Mouse (Mus musculus) midbrain, embryonic 14.5 days (tissue): ENCODE data around the gene Morc4. TPM values are rescaled to one million over a fixed set of nuclear protein-coding genes. Genes with fewer than 3 reads are reported as not detected.

ENCODE experiments used
- ATAC-seq: fragments of 200-750 bp; cut with Nextera tagmentation; 2 replicates; pipeline ENCODE4 v1.8.0; 2017; ENCODE audit warnings: moderate number of reproducible peaks, moderate library complexity; ENCODE audit not compliant: low FRiP score, low TSS enrichment
- DNase-seq: peaks from one replicate; pipeline ENCODE4 v3.0.0-alpha.2; 2015
- H3K27ac ChIP-seq: fragments of 300-500 bp; sonication (generic); replicated peaks from 2 replicates; pipeline ENCODE4 v1.5.1; 2014; ENCODE audit warnings: mild to moderate bottlenecking, low read depth, low read length, moderate library complexity
- H3K27me3 ChIP-seq: fragments of 300-500 bp; sonication (generic); 2 replicates; pipeline ENCODE4 v1.6.1; 2014; ENCODE audit warnings: low read length, control low read depth, mixed read lengths; ENCODE audit not compliant: control insufficient read depth, insufficient read depth
- H3K36me3 ChIP-seq: fragments of 300-500 bp; sonication (generic); 2 replicates; pipeline ENCODE4 v1.6.1; 2014; ENCODE audit warnings: low read length, control low read depth; ENCODE audit not compliant: control insufficient read depth, insufficient read depth
- H3K4me1 ChIP-seq: fragments of 300-500 bp; sonication (generic); 2 replicates; pipeline ENCODE4 v1.6.1; 2014; ENCODE audit warnings: mild to moderate bottlenecking, antibody characterized with exemption, low read length, control low read depth; ENCODE audit not compliant: control insufficient read depth, insufficient read depth
- H3K4me2 ChIP-seq: fragments of 300-500 bp; sonication (generic); 2 replicates; pipeline ENCODE4 v1.6.1; 2014; ENCODE audit warnings: mild to moderate bottlenecking, low read length, moderate library complexity
- H3K4me3 ChIP-seq: fragments of 300-500 bp; sonication (generic); replicated peaks from 2 replicates; pipeline ENCODE4 v1.5.1; 2014; ENCODE audit warnings: low read depth, low read length
- H3K9ac ChIP-seq: fragments of 300-500 bp; sonication (generic); replicated peaks from 2 replicates; pipeline ENCODE4 v1.6.1; 2014; ENCODE audit warnings: mild to moderate bottlenecking, low read length, moderate library complexity
- H3K9me3 ChIP-seq: fragments of 300-500 bp; sonication (generic); 2 replicates; pipeline ENCODE4 v1.6.1; 2016; ENCODE audit warnings: low read length, control low read depth, mixed read lengths; ENCODE audit not compliant: control insufficient read depth
- WGBS: fragments of 180-500 bp; shearing (Covaris S2); extraction: QIAGEN DNeasy Blood & Tissue Kit; methylation state at CpG from one replicate; pipeline ENCODE4 v1.1.7; 2014; 5-methylcytosine and 5-hydroxymethylcytosine counted together
- polyA plus RNA-seq: library from polyadenylated mRNA; unstranded; fragments of >200 nt; fragmentation: Nextera tagmentation; extraction: Ambion mirVana; gene quantifications from 2 replicates; pipeline ENCODE4 v1.2.1, GENCODE M21; 2014

Gene Morc4
- polyA plus RNA-seq, result 3.2 and 4.2 TPM in 2 replicates

- Histone ChIP-seq H3K27ac (peak within 1 kb of the TSS; percentile 55; the same call in 1 of the 2 replicates), H3K4me3 (peak within 1 kb of the TSS; percentile 57), H3K9ac (peak within 1 kb of the TSS; percentile 59), H3K9me3 (no peaks in the 10 kb centered on the region), H3K36me3 (no peaks in the 10 kb centered on the region), H3K4me1 (no peaks in the 10 kb centered on the region), H3K4me2 (peak within 1 kb of the TSS; percentile 58), H3K27me3 (no peaks in the 10 kb centered on the region)
- ATAC-seq (peak; percentile 90), DNase-seq (peak; percentile 82)
- 22% methylated on average over 78 of the region's 87 CpGs for WGBS
Observed at GRCm38 (mm10) chrX:139870938-139871791, at the start of gene Morc4. Morc4 (minus strand) TSS chrX:139871677.

- Histone ChIP-seq H3K27ac (no peak overlapping the region), H3K9me3 (no peaks in the 10 kb centered on the region), H3K9ac (no peak overlapping the region), H3K4me3 (no peak overlapping the region), H3K4me2 (no peak overlapping the region), H3K36me3 (no peaks in the 10 kb centered on the region), H3K27me3 (no peaks in the 10 kb centered on the region), H3K4me1 (no peaks in the 10 kb centered on the region)
- WGBS, result 75% methylated on average over 4 of the region's 4 CpGs
- DNase-seq (no peak), ATAC-seq (no peak)
Observed at GRCm38 (mm10) chrX:139920572-139920971, 49.1 kb upstream of the Morc4 start.

GRCm38 (mm10) chrX:139891387-139891786 is 19.9 kb upstream of the Morc4 start:
- ATAC-seq, result no peak
- no peaks in the 10 kb centered on the region for H3K4me1 ChIP-seq
- WGBS, result 62% methylated on average over 1 of the region's 1 CpGs

GRCm38 (mm10) chrX:139883221-139883620 is 11.7 kb upstream of the Morc4 start:
- no peaks in the 10 kb centered on the region for H3K27me3 ChIP-seq
- no peaks in the 10 kb centered on the region for H3K4me1 ChIP-seq
- H3K9me3 ChIP-seq, result no peaks in the 10 kb centered on the region
- ATAC-seq (no peak), DNase-seq (no peak)
- no peak overlapping the region for H3K4me2 ChIP-seq
- no peaks in the 10 kb centered on the region for H3K36me3 ChIP-seq
- no peak overlapping the region for H3K27ac ChIP-seq
- H3K9ac ChIP-seq, result no peak overlapping the region
- no peak overlapping the region for H3K4me3 ChIP-seq

More at GRCm38 (mm10) chrX:139891387-139891786, 19.9 kb upstream of the Morc4 start:
- Histone ChIP-seq H3K27ac (no peak overlapping the region), H3K36me3 (no peaks in the 10 kb centered on the region), H3K4me2 (no peak overlapping the region), H3K27me3 (no peaks in the 10 kb centered on the region), H3K9ac (no peak overlapping the region), H3K4me3 (no peak overlapping the region), H3K9me3 (no peaks in the 10 kb centered on the region)
- DNase-seq, result no peak

- Histone ChIP-seq H3K27ac (no peak overlapping the region), H3K4me3 (no peak overlapping the region), H3K27me3 (no peaks in the 10 kb centered on the region), H3K36me3 (no peaks in the 10 kb centered on the region), H3K9me3 (no peaks in the 10 kb centered on the region), H3K4me2 (no peak overlapping the region), H3K9ac (no peak overlapping the region), H3K4me1 (no peaks in the 10 kb centered on the region)
- ATAC-seq (no peak), DNase-seq (peak; percentile 4)
- 32% methylated on average over 3 of the region's 3 CpGs for WGBS
Observed at GRCm38 (mm10) chrX:139877936-139878335, 6.5 kb upstream of the Morc4 start.

GRCm38 (mm10) chrX:139877105-139877504 is 5.6 kb upstream of the Morc4 start:
- H3K4me1 ChIP-seq, result no peaks in the 10 kb centered on the region
- H3K9ac ChIP-seq, result no peak overlapping the region
- ATAC-seq, result no peak
- H3K36me3 ChIP-seq, result no peaks in the 10 kb centered on the region
- DNase-seq, result no peak
- 84% methylated on average over 7 of the region's 7 CpGs for WGBS
- H3K27me3 ChIP-seq, result no peaks in the 10 kb centered on the region
- no peak overlapping the region for H3K27ac ChIP-seq
- no peaks in the 10 kb centered on the region for H3K9me3 ChIP-seq
- H3K4me2 ChIP-seq, result no peak overlapping the region
- no peak overlapping the region for H3K4me3 ChIP-seq

GRCm38 (mm10) chrX:139870300-139870711 is 1.2 kb downstream of the Morc4 start:
- no peaks in the 10 kb centered on the region for H3K4me1 ChIP-seq
- H3K27ac ChIP-seq, result no peak overlapping the region
- H3K36me3 ChIP-seq, result no peaks in the 10 kb centered on the region
- H3K4me2 ChIP-seq, result peak overlapping the region; percentile 58
- ATAC-seq, result 0 out of 2 replicates have a peak, but pooled peaks have one; percentile 41
- no peaks in the 10 kb centered on the region for H3K27me3 ChIP-seq
- 25% methylated on average over 15 of the region's 15 CpGs for WGBS
- H3K9ac ChIP-seq, result no peak overlapping the region
- no peaks in the 10 kb centered on the region for H3K9me3 ChIP-seq
- H3K4me3 ChIP-seq, result peak overlapping the region; percentile 57
- peak; percentile 54 for DNase-seq

GRCm38 (mm10) chrX:139859402-139859801 is 12.1 kb downstream of the Morc4 start:
- no peaks in the 10 kb centered on the region for H3K36me3 ChIP-seq
- no peaks in the 10 kb centered on the region for H3K4me1 ChIP-seq
- no peak for ATAC-seq
- no peak overlapping the region for H3K9ac ChIP-seq
- no peak for DNase-seq
- WGBS, result 88% methylated on average over 5 of the region's 5 CpGs
- H3K9me3 ChIP-seq, result no peaks in the 10 kb centered on the region
- H3K4me2 ChIP-seq, result no peak overlapping the region
- H3K4me3 ChIP-seq, result no peak overlapping the region
- H3K27ac ChIP-seq, result no peak overlapping the region
- H3K27me3 ChIP-seq, result no peaks in the 10 kb centered on the region

- Histone ChIP-seq H3K9ac (no peak overlapping the region), H3K4me1 (no peaks in the 10 kb centered on the region), H3K4me2 (no peak overlapping the region), H3K27ac (no peak overlapping the region), H3K4me3 (no peak overlapping the region), H3K36me3 (no peaks in the 10 kb centered on the region), H3K27me3 (no peaks in the 10 kb centered on the region), H3K9me3 (no peaks in the 10 kb centered on the region)
- no peak for ATAC-seq
- 90% methylated on average over 4 of the region's 4 CpGs for WGBS
- DNase-seq, result no peak
Observed at GRCm38 (mm10) chrX:139854795-139855194, 16.7 kb downstream of the Morc4 start.
